Mouse (Mus musculus) retina, postnatal 1 day (tissue): ENCODE measurements around the gene Mybph.

Experiments used
- DNase-seq: peaks from one replicate; pipeline ENCODE4 v3.0.0-alpha.2; 2012

Gene Mybph

DNA sequence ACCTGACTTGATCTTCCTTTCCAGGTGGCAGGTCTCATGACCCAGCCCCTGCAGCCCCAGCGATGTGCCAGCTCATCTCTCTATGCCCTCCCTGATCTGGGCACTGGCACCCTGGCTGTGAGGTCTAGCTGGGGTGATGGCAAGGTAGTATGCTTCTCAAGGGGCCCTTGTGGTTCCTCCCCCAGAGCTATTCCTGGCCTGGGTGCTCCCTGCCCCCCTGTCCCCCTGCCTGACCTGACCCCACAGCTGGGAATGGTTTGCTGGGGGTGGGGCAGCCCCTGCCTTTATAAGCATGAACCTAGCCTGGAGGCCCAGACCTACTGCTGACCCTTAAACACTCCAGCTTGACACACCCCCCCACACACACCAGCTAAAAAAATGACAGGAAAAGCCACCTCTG, at the start of gene Mybph:
Gene Mybph (plus strand): TSS at position 323 of the 400 bp plus-strand sequence.
- no peak for DNase-seq

DNA sequence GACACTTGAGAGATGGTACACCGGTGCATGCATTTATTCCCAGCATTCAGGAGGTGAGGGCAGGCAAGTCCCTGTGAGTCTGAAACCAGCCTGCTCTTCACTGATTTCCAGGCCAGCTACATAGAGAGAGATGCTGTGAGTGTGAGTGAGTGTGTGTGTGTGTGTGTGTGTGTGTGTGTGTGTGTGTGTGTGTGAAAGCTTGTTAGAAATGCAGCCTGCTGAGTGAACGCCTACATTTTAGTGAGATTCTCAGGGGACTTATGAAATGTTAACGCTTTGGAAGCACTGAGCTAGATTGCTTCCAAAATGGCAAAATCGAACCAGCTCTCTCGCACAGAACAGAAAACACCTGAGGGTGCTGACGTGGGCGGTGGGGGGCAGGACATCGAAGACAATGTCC, 47.2 kb upstream of the Mybph start:
- no peak for DNase-seq

DNA sequence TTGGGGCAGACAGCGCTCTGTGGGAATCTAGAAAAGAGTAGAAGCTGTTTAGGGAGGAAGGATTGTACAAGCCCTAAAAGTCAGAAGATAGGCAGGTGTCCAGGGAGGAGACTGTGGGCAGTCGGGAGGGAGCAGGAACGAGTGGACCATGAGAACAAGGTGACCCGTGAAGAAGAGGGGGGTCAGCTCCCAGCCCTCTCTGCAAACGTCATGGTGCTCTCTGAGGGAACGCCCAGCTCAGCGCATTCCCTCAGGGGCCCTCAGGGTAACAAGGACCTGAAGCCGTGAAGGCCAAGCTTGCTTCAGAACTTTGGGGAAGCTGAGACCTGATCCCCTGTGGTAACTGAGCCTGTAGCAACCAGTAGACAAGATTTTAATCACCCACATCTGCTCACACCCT, 43.2 kb upstream of the Mybph start:
- DNase-seq = no peak

DNA sequence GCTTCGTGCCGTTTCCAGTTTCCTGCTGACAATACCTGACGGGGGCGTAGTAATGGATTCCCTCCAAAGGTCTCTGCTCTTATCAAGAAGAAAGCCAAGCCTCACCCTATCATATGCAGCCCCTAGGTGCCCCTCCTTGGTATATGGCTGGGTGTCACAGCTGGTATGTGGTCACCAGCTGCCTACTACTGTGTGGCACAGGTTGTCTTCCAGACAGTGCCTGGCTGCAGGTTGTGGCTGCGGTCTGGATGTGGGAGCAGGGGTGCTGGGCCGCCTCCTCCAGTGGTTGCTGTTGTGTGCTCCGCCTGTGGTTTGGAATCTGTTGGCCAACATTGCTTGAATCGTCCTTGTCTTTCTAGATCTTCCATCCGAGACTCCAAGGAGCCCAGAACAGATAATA, 42.5 kb upstream of the Mybph start:
- DNase-seq = no peak

DNA sequence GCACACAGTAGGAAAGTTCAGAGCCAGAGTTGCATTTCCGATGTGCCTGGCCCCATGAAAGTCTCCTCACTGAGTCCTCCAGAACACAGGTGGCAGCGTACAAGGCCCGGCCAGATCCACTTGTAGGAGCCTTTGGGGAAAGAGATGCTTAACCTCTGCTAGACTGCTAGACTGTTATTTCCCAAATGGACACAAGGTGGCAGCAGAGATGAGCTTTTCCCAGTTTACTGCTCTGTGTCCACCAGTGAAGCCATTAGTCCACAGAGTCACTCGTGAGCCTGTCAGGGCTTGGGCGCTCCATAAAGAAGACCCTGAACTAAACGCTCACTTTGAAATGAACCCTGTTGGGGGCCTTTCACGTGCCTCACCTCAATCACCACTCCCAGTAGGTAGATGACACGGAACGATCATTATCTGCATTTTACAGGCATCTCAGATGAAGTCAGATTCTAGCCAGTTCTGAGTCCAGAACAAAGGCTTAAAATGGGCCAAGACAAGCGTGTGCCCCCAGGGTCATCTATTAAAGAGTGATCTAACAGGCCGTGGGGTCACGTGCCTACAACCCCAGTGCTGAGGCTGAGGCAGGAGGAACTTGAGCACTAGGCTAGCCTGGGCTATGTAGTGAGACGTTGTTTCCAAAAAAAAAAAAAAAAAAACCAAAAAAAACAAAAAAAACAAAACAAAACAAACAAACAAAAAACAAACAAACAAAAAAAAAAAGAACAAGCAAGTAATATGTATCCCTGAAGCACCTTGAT, 41.4 kb upstream of the Mybph start:
- DNase-seq = peak; percentile 94

DNA sequence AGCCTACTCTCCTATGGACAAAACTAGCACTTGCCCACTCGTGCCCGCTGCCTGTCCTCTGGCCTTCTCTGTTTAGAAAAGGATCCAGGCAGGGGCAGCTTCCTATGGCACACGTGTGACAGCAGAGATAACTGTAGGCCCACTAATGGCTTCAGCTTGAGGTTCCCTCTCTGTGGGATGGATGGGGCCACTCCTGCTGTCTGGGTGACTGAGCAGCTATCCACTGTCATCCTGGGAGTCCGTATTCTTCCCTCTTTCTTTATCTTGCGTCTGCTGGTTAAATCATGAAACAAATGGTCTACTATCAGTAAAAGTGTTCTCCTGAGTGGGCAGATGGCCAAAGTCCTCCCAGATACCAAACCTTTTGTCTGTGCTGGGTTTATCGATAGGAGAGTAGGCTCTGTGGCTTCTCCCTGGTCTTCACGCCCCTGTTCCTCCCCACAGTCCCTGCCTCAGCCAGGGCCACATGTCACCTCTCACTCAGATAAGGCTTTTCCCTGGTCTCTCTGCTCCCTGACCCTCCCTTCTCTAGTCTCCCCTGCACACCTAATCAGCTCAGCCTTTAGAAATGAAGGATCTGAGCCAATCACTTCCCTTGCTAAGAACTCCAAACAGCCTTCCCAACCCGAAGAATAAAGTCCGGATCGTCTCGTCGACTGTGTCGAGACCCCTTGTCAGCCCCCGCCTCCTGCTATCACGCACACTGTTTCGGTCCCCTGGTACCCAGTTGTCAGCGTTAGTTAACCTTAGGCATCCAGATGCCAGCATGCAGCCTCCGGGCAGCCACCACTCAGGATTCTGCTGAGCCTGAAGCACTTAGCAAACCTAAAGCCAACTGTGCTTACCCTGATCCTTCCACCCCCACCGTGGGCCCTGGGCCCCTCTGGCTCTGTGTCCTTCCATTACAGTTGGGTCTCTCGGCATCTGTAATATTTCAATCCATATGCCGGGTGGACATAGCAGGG, 40.3 kb upstream of the Mybph start:
- no peak for DNase-seq

DNA sequence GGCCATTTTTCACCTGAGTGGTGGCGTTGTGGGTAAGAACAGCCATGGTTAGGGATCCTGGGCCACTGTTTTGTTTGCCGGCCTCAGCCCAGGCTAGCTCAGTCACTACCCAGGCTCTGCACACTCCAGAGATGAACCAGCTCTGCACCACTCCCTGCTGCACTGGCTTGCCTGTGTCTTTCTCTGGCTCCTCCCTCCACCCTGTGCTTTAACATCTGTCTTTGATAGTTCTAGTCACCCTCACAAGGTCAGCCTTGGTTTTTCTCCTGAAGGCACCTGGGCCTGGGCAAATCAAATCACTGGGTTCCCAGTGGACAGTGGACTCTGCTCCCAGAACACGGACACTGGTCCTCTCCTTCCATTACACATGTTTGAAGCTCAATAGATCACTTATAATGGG, 39.1 kb upstream of the Mybph start:
- no peak for DNase-seq

DNA sequence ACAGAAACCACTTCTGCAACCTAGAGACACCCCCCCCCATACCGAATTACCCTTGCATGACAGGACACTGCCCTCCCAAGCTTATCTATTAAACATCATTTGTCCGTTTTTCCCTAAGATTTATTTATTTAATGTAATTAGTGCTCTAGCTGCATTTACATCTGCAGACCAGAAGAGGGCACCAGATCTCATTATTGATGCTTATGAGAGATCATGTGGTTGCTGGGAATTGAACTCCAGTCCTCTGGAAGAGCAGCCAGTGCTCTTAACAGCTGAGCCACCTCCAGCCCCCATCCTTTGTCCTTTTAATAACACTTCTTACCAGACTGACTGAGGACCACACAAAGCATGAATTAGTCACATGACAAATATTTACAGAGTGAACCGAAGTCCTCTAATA, 38.6 kb upstream of the Mybph start:
- no peak for DNase-seq

DNA sequence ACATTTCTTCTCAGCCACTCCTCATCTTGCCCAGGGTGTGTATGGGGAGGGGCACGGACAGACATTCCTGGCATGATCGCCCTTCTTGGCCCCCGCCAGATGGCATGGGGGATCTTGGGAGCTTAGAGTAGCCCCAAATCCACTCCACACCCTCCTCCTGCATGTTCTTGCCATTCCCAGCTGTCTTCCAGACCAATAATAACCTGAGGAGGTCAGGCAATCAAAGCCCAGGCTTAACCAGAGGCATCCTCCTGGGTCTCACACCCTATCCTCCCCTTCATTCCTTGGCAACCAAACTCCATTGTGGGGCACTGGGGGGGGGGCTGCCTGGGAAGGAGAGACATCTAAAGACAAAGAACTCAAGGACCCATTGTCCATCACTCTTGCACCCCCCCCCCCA, 32.8 kb upstream of the Mybph start:
- no peak for DNase-seq

DNA sequence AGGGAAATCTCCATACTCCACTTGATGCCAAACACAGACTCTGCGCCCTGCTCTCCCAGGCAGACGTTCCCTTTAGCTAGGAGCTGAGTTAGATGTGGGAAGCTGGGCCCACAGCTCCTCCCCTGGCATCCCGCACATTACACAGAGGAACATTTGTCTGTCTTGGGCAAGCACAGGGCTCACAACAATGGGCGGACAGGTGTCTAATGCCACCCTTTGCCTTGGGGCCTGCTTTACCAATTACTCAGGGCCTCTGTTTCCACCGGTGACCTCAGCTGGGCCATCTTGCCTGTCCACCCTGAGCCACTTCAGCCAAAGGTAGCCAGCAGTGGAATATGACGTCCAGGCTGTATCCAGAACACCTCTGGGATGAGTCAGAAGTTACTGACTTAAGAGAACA, 31.8 kb upstream of the Mybph start:
- DNase-seq = no peak

DNA sequence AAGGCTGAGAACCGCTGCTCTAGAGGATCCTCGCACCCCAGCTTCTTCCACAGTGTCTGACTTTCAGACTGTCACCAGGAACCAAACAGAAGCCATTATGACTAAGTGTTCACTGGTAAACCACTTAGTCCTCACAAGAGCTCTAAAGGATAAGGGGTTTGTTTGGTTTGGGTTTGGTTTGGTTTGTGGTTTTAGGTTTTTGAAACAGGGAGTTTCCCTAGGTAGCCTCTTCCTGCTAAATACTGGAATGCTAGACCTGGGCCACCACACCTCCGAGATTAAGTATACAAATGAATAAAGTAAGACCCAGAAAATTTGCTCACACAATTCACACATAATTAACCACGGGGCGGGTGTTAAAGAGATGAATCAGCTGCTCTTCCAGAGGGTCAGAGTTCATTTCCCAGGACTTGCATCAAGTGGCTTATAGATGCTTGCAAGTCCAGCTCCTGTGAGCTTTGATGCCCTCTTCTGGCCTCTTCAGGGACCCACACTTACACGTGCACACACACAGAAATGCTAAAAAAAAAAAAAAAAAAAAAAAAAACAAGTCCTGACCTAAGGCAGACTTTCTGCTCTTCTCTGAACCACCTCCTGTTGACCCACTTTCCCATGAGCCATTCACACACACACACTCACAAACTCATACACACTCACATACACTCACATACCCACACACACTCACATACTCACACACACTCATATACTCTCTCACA, 30.6 kb upstream of the Mybph start:
- no peak for DNase-seq

DNA sequence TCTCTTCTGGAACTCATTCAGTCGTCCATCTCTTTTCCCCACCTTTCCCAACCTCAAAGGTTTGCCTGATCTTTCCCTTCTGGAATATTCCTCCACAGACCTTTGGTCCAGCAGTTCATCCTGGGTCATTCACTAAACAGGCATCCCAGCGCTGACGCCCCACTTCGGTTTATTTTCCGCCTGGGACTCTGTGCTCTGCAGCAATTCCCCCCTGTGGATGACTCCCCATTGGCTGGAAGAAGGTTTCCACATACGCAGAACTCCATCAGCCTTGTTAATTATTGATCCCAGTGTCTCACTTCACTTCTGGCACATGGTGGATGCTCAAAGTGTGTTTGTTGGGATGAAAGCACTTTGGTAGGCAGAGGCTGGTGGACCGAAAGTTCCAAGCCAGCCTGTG, 29.8 kb upstream of the Mybph start:
- DNase-seq = no peak

DNA sequence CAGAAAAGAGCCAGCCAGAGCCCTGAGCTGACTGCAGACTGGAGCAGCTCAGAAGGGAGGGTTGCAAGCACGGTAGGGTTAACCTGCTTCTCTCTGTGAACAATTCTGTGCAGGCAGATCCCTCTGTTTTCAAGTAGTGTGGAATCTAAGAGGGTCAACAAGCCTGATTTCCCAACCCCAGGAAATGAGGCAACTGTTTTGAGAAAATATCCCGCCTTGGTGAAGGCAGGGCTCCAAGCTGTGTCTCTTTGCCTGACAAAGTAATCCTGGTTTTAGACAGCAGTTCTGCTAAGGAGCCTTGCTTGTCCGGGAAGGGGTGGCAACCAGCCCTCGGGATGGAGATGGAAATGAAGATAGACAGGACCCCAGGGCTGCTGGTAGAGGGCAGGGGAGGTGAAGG, 28.8 kb upstream of the Mybph start:
- DNase-seq = no peak

DNA sequence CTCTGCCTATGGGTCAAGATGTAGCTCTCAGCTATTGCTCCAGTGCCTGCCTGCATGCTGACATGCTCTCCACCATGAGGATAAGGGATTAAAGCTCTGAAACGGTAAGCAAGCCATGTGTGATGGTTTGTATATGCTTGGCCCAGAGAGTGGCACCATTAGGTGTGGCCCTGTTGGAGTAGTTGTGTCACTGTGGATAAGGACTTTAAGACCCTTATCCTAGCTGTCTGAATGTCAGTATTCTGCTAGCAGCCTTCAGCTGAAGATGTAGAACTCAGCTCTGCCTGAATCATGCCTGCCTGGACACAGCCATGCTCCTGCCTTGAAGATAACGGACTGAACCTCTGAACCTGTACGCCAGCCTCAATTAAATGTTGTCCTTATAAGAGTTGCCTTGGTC, 26.7 kb upstream of the Mybph start:
- no peak for DNase-seq

DNA sequence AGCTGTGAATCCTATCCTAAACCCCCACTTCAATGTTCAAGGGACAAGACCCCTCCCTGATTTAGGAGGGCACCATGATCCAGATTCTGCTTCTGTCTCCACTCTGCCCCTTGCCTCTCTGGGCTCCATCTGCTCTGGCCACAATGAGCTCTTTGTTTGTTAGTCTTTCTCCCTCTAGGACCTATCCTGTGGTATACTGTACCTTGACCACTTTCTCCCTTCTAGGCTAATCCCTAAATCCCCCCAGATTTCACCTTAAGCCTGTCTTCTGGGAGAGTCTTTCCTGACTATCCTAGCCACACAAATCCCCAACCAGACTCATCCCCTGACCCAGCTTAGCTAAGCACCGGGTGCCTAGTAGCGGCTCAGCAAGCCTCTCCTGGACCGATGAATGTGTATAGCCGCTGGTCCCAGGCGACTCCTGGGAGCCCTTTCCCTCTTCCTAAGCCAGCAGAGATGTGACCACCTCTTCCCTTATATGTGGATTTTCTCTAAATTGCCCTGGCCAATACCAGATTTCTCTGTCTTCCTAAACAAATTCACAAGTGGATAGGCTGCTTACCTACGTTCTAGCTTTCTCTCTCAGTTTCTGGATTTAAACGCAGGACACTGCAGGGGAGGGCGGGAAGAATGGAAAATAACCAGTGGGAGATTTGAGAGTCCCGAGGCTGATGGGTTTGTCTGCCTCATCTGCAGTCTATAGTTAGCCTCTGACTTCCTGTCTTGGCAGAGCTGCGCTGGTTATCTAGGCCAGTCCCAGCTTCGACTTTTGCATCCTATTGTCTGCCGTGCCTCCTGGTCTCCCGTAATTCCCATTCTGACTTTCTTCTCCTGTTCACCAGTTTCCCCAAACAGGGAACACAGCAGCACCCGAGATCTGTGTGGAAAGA, 25.6 kb upstream of the Mybph start:
- peak; percentile 82 for DNase-seq

DNA sequence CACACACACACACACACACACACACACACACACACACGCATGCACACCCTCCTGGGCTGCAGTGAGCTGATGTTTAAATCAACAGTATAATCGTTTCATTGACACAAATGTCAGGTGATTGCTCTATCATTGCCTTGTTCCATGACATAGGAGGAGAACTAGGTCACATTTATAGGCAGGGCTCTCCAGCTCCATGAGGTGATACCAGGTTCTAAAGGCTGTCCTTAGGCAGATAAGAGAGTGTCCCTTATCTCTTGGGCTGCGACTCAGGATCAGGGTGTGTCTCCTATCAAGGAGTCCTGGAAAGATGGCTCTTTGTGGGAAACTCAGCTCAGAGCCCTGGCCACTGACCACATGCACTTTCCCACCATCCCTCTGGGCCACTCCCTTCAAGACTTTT, 24.7 kb upstream of the Mybph start:
- DNase-seq = no peak

DNA sequence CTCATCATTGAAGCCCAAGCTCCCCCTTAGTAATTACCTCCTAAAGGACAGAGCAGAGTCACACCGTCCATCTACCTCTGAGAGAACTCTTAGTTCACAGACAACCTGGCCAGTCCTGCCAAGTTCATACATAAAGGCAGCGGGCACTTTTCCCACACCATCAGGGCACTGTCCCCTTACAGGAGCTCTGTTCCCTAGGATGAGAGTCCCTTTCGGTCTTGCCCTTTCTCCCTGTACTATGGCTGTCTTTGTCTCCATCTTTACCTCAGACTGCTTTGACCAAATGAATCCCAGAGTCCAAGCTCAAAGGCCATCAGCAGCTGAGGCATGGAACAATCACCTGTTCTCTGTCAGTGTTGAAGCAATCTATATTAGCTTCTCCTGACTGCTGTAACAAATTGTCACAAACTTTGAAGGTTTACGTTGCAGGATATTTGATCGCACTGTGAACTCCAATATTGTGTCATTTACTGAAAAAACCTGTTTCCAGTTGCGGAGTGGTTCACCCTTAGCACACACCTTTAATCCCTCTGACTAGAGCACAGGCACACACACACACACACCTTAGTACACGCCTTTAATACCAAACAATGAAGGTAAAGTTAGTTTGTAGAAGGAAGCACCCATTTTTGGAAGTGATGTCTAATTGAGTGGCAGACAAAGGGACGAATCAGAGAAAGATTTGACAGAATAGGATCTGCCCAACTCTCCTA, 24.1 kb upstream of the Mybph start:
- DNase-seq = no peak

DNA sequence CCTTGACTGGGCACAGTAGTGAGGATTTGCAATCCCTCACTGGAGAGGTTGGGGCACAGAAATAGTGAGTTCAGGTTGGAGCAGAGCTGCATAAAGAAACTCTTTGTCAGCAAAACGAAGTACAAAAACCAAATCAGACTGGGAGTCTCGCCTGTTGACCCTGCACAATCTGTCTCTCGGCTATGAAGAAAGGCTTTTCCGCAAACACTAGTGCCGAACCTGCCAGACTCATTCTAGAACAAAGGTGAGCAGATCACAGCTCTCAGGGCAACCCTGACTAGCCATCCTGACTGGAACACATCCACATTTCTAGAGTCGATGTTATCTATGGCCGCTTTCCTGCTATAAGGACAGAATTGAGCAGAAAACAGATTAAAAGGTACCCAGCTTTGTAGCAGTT, 20.2 kb upstream of the Mybph start:
- DNase-seq = no peak

DNA sequence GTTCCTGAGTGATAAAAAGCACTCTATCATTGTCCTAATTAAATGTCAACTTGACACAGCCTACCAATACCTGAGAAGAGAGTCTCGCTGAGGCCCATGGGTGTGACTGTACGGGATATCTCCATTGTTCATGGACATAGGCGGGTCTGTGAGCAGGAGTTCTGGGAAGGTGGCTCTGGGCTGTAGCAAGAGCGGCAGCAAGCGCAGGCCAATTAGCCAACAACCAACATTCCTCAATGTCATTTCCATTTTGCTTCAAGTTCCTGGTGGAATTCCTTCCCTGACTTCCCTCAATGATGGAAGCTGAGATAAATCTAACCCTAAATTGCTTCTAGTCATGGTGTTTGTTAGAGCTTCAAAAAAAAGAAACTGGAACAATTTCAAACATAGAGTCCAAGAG, 15.3 kb upstream of the Mybph start:
- DNase-seq = peak; percentile 50

DNA sequence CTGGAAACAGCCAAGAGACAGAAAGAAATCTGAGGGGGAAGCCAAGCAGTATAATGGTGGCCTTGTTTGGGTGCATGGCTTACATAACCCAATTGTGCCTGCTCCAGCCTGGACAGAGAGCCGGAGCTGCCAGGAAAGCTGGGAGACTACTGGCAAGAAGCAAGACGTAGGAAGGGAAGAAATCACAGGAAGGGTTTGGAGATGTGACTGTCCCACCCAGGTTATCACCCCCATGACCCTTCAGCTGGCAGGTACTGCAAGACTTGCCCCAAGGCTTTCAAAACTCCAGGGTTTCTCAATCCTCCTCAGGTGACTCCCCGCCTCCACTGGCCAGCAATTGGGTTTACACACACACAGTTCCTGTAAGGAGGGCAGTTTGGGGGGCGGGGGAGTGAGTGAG, 11.2 kb upstream of the Mybph start, which contains the start of gene Chil1:
Gene Chil1 (plus strand): TSS at position 152 of the 400 bp plus-strand sequence.
- peak; percentile 46 for DNase-seq

DNA sequence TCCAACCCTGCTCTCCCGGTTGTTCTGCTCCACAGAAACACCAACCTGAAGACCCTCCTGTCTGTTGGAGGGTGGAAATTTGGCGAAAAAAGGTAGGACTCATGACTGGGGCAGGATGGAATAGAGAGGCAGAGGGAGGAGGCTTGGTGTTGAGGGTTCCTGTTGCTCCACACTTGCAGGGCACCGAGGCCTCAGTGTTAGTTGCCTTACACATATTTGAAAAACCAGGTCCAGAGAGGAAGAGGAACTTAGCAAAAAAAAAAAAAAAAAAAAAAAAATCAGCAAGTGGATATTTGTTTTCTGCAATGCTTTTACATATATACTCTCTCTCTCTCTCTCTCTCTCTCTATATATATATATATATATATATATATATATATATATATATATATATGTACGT, 9.2 kb upstream of the Mybph start:
- DNase-seq = no peak

DNA sequence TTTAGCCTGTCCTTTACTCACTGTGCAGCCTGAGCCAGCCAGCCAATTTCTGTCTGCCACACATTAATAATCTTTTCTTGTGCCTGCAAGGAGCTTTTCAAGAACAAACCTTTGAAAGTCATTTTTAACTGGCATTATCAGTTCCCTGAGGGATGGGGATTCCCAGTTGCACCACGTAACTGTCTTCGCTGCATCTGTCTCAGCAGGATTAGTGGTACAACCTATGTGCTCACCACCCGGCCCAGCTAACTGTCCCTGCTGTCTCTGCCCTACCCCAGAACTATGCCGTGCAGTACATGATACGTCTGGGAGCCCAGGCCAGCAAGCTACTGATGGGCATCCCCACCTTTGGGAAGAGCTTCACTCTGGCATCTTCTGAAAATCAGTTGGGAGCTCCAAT, 5.0 kb upstream of the Mybph start:
- no peak for DNase-seq
